Mouse (Mus musculus) CD4-positive naive resting alpha-beta T cell, adult 57 days (primary cell): Measurements from ENCODE around the gene Mrtfa. TPM values are rescaled to one million over a fixed set of nuclear protein-coding genes. Genes with fewer than 3 reads are reported as not detected.

Experiments
- total RNA-seq: library from RNA; stranded (reverse); gene quantifications from one replicate; pipeline ENCODE4 v1.2.4, GENCODE M21; 2023

The Mrtfa gene
- 228 TPM for total RNA-seq

GRCm38 (mm10) chr15:81190630-81191178 lies at the start of gene Mrtfa:
Gene Mrtfa (minus strand): TSS chr15:81190757.

GRCm38 (mm10) chr15:81235086-81235920 lies 44.7 kb upstream of the Mrtfa start, which contains the start of gene Mchr1:
Gene Mchr1 (plus strand): TSS chr15:81235499.

GRCm38 (mm10) chr15:80977620-80978334 lies 212.8 kb downstream of the Mrtfa start, which contains the start of gene Sgsm3:
Gene Sgsm3 (plus strand): TSS chr15:80977765.

Other genes starting within 250 kb of the Mrtfa start
- 84.7 TPM for gene Adsl, start 242.3 kb downstream of the Mrtfa start, total RNA-seq
- gene Sgsm3, start 213.0 kb downstream of the Mrtfa start, total RNA-seq = 11.9 TPM
- not detected for gene Mchr1, start 44.7 kb upstream of the Mrtfa start, total RNA-seq
- 36.7 TPM for gene Slc25a17, start 170.1 kb upstream of the Mrtfa start, total RNA-seq
- 83.2 TPM for gene St13, start 209.3 kb upstream of the Mrtfa start, total RNA-seq
- 10.4 TPM for gene Xpnpep3, start 209.4 kb upstream of the Mrtfa start, total RNA-seq
- gene Dnajb7, start 217.5 kb upstream of the Mrtfa start, total RNA-seq = not detected